Mouse (Mus musculus): ENCODE measurements at regions not wholly inside any gene's neighbourhood (a gene's known extent, or its start where the extent isn't known, plus 50 kb on each side); places are given as distances from the start of the nearest gene placed in this dataset.

DNA sequence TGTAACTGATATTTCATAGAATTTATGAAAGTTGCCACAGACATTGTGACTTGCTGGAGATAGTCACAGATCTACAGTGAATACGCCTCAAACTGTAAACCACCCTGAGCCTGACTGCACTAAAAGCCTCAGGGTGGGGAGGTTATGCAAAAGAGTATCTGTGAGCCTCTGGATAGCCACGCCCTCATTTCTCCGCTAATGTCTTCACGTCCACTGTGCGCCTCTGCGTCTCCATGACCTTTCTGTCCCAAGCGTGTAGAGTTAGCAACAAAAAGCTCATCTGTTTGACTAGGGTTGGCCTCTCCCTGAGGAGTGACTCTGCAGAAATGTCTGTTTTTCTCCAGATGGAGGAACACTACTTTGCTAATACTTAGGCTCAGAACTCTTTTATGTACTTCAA is 170.8 kb upstream of the Gm49356 start:
- DNase-seq (ENCODE audit: low read depth, low spot score), result no peak

DNA sequence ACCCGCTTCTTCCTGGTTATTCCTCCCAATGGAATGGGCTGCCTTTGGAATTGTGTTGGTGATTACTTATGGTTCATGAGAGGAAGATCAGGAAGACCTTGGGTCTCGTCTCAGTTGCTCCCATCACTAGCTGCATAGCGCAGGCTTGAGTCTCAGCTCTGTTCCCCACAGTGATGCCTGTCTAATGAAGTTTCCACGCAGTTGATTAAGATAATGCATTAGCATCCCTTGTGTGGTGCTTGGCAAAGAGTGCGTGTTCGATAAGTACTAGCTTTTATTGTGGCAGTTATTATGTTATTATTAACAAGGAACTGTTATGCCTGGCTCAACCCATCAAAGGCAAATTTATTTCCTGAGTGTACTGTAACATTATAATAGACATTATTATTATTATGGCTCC is 169.7 kb upstream of the Gm49356 start:
- no peak for DNase-seq (ENCODE audit: low read depth, low spot score)

DNA sequence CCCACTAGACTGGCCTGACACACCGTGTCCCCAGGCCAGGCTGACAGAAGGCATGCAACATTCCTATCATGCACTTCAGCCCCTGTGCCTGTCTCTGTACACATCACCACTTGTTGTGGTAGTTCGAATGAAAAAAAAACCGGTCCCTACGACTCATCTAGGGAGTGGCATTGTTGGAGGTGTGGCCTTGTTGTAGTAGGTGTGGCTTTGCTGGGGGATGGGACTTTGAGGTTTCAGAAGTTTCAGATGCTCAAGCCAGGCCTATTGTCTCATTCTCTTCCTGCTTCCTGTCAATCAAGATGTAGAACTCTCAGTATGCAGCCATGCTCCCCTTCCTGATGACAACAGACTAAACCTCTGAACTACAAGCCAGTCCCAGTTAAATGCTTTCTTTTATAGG is 162.1 kb upstream of the Gm49356 start:
- peak; percentile 24 for DNase-seq (ENCODE audit: low read depth, low spot score)

GRCm38 (mm10) chr15:58728264-58728663 is 160.8 kb upstream of the Gm49356 start:
- DNase-seq (ENCODE audit: low read depth, low spot score), result no peak

DNA sequence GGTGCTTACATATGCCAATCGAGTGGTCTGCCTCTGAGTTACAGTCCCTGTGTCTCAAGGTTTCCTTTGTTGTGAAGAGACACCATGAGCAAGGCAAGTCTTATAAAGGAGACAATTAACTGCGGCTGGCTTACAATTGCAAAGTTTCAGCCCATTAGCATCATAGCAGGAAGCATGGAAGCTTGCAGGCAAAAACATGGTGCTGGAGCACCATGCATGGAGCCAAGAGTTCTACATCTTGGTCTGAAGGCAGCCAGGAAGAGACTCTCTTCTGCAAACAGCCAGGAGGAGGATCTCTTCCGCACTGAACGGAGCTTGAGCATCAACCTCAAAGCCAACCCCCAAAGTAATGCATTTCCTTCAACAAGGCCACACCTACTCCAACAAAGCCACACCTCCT is 158.2 kb upstream of the Gm49356 start:
- DNase-seq (ENCODE audit: low read depth, low spot score), result peak; percentile 17

GRCm38 (mm10) chr15:58731346-58731745 is 157.8 kb upstream of the Gm49356 start:
- DNase-seq (ENCODE audit: low read depth, low spot score), result no peak

- DNase-seq (ENCODE audit: low read depth, low spot score), result peak; percentile 80
Observed at GRCm38 (mm10) chr15:58731952-58732642, 157.0 kb upstream of the Gm49356 start.

Measured in CD4-positive, CD25-positive, alpha-beta regulatory T cell, adult 2 months (primary cell).